Mouse (Mus musculus) gastrocnemius, postnatal 14 days (tissue): ENCODE measurements around the gene Epc2. TPM values are rescaled to one million over a fixed set of nuclear protein-coding genes. Genes with fewer than 3 reads are reported as not detected.

Experiments
- DNase-seq: peaks from one replicate; pipeline ENCODE4 v3.0.0; 2021; ENCODE audit warnings: mixed read lengths
- intact Hi-C: fragments of 180-260 bp; cut with DNase I; formaldehyde crosslinking; loops from one replicate; pipeline ENCODE4 v1.15.1; 2025; ENCODE audit warnings: low total_unique reads
- long read RNA-seq, 2 experiments: library from polyadenylated mRNA; stranded (forward); transcript quantifications; one replicate each; pipeline ENCODE4 v2.0.0; 2021
- total RNA-seq, 2 experiments: library from RNA; stranded (reverse); gene quantifications; 2 replicates each; pipeline ENCODE4 v1.2.3; 2021

The Epc2 gene
- 10 to 100 TPM; 12.9 to 13.2 TPM for total RNA-seq
- long read RNA-seq, experiment 1, partial matches to known transcripts = 0 of 1 reads
- long read RNA-seq, experiment 1, other reads (novel, unspliced or antisense) = 1 of 1 reads
- long read RNA-seq, experiment 2, partial matches to known transcripts = 1 of 1 reads
- long read RNA-seq, experiment 2, other reads (novel, unspliced or antisense) = 0 of 1 reads

- intact Hi-C loops = loop anchor here (5.0 to 10.0 kb wide), 2 partner anchors 74 to 271 kb away; no protein-coding TSS in a partner anchor
Measured at GRCm38 (mm10) chr2:49450931-49451636, at the start of gene Epc2. Gene Epc2, plus strand, starts transcription at chr2:49451486.

GRCm38 (mm10) chr2:49405954-49406353, 45.3 kb upstream of the Epc2 start:
- intact Hi-C loops = no loop called here
- no peak for DNase-seq

More at GRCm38 (mm10) chr2:49450931-49451636, at the start of gene Epc2:
- peak; percentile 85 for DNase-seq

DNA sequence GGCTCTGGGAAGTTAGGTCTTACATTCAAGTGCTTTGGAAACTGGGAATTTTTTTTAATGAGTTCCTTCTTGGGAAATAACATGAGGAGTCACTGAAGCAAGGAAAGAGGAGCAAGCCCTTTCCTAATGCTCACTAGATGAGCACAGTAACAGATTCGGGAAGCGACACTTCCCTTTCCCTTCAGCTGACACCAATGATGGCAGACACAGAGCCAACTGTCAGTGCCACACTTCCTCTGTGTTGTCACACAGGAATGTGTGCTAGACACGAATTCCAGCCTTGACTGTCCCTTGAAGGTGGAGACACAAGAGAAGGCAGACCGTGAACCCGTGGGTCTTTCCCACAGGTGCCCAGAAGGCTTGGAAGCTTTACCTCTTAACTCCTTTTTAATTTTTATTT, 39.6 kb upstream of the Epc2 start:
- no peak for DNase-seq
- intact Hi-C loops = no loop called here

- intact Hi-C loops = no loop called here
- no peak for DNase-seq
Measured at GRCm38 (mm10) chr2:49412576-49412975, 38.7 kb upstream of the Epc2 start.

- intact Hi-C loops = no loop called here
Measured at GRCm38 (mm10) chr2:49415868-49416267, 35.4 kb upstream of the Epc2 start.

GRCm38 (mm10) chr2:49417018-49417604, 34.2 kb upstream of the Epc2 start:
- intact Hi-C loops = no loop called here
- DNase-seq = no peak

More at GRCm38 (mm10) chr2:49415868-49416267, 35.4 kb upstream of the Epc2 start:
- no peak for DNase-seq

DNA sequence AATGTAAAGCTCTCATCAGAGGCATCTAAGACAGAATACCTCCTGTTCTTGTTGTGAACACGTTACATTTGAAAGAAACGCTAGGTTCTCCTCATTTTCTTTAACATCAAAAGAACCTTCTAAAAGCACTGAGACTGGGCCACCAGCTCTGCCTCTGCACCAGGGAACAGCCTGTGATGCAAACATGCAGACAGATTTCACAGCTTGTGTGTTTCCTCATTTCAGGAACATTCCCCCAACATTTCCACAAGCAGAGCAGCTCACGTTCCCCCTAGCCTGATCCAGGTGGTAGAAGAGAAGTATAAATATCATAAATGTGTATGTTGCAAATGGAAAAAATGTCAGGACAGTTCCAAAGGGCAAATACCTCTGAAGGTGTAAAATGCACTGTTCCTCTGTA, 30.9 kb upstream of the Epc2 start:
- DNase-seq = no peak
- intact Hi-C loops = no loop called here

- DNase-seq = no peak
- intact Hi-C loops = no loop called here
Measured at GRCm38 (mm10) chr2:49423857-49424256, 27.4 kb upstream of the Epc2 start.

- intact Hi-C loops = no loop called here
- DNase-seq = no peak
Measured at GRCm38 (mm10) chr2:49424788-49425187, 26.5 kb upstream of the Epc2 start.

GRCm38 (mm10) chr2:49426175-49426574, 25.1 kb upstream of the Epc2 start:
- DNase-seq = no peak

GRCm38 (mm10) chr2:49431015-49431414, 20.3 kb upstream of the Epc2 start:
- DNase-seq = no peak
- intact Hi-C loops = no loop called here

More at GRCm38 (mm10) chr2:49426175-49426574, 25.1 kb upstream of the Epc2 start:
- intact Hi-C loops = no loop called here

- intact Hi-C loops = no loop called here
- no peak for DNase-seq
Measured at GRCm38 (mm10) chr2:49433211-49433610, 18.1 kb upstream of the Epc2 start.

DNA sequence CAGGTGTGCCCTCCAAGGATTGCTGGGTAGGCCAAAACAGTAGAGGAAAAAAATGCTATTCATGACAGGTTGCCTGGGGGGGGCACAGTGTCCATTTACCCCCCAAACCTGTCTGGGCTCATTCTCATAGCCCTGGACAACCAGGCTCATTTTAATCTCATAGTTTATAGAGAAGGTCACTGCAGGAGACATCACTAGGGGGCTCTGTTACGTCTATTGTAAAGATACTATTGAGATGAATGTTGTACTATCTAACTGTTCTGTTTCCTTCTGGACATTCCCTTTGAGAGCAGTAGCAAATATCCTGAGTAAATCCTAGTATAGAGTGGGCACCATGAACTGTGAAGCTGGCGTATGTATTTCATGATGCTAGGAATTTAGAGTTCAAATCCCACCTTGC, 5.0 kb upstream of the Epc2 start:
- no peak for DNase-seq
- intact Hi-C loops = loop anchor here (5.0 kb wide), 1 partner anchor 286 kb away; no protein-coding TSS in a partner anchor

GRCm38 (mm10) chr2:49447586-49448475, 3.5 kb upstream of the Epc2 start:
- DNase-seq = no peak
- intact Hi-C loops = loop anchor here (5.0 kb wide), 1 partner anchor 284 kb away; no protein-coding TSS in a partner anchor

DNA sequence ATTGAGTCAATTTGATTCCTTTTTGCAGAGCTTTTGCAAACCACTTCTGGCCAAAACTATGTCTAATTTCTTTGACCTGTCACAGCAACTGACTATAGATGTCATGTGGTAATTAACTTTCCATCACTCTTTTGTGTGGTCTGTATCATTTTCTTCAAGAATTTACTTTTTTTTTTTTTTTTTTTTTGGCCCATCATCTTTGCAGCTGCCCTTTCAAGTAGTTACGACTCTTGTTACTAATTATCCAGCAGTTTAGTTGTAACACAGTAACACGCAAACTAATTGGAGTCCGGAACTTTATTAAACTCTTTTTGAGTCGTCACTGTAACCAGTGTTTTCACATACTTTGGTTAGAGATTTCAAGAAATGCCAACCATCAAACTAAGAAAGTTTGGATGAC, 819 bp upstream of the Epc2 start:
- intact Hi-C loops = loop anchor here (5.0 to 10.0 kb wide), 2 partner anchors 74 to 272 kb away; no protein-coding TSS in a partner anchor

GRCm38 (mm10) chr2:49451637-49452211, 438 bp downstream of the Epc2 start:
- DNase-seq = peak; percentile 93
- intact Hi-C loops = loop anchor here (5.0 to 10.0 kb wide), 2 partner anchors 73 to 271 kb away; no protein-coding TSS in a partner anchor

More for the DNA sequence above, 819 bp upstream of the Epc2 start:
- no peak for DNase-seq

GRCm38 (mm10) chr2:49452451-49453081, 1.3 kb downstream of the Epc2 start:
- intact Hi-C loops = loop anchor here (5.0 to 10.0 kb wide), 2 partner anchors 72 to 270 kb away; no protein-coding TSS in a partner anchor

GRCm38 (mm10) chr2:49457797-49458196, 6.5 kb downstream of the Epc2 start:
- no peak for DNase-seq
- intact Hi-C loops = loop anchor here (10.0 kb wide), 1 partner anchor 67 kb away; no protein-coding TSS in a partner anchor

More at GRCm38 (mm10) chr2:49452451-49453081, 1.3 kb downstream of the Epc2 start:
- DNase-seq = peak; percentile 43
